Mouse (Mus musculus) myocyte (in vitro differentiated cells): ENCODE data around the gene Pcsk4.

ENCODE experiments used
- E2F4 ChIP-seq: IDR thresholded peaks from one replicate; pipeline ENCODE4 v1.6.1; 2011; ENCODE audit warnings: mild to moderate bottlenecking, control low read depth, moderate library complexity; ENCODE audit not compliant: insufficient read depth
- MAX ChIP-seq: IDR thresholded peaks from one replicate; pipeline ENCODE4 v1.6.1; 2011; ENCODE audit warnings: low read depth, mild to moderate bottlenecking, control low read depth
- MYOD1 ChIP-seq, 3 experiments: IDR thresholded peaks; one replicate each; pipeline ENCODE4 v1.6.1; 2011; ENCODE audit warnings: control low read depth in 2 of 3, low read depth in 2 of 3, mild to moderate bottlenecking in 2 of 3, moderate library complexity in 1 of 3; ENCODE audit not compliant: insufficient read length in 2 of 3, control insufficient read depth in 1 of 3
- POLR2A ChIP-seq: IDR thresholded peaks from one replicate; pipeline ENCODE4 v1.6.1; 2011; ENCODE audit warnings: low read depth, mild to moderate bottlenecking, control low read depth, moderate library complexity; ENCODE audit not compliant: insufficient read length
- POLR2AphosphoS2 ChIP-seq: IDR thresholded peaks from one replicate; pipeline ENCODE4 v1.6.1; 2011; ENCODE audit warnings: low read depth, control low read depth; ENCODE audit not compliant: insufficient read length
- SRF ChIP-seq: IDR thresholded peaks from one replicate; pipeline ENCODE4 v1.6.1; 2011; ENCODE audit warnings: low read depth; ENCODE audit not compliant: control insufficient read depth, insufficient read length
- TCF12 ChIP-seq: IDR thresholded peaks from one replicate; pipeline ENCODE4 v1.6.1; 2011; ENCODE audit warnings: mild to moderate bottlenecking, control low read depth; ENCODE audit not compliant: poor library complexity, insufficient read depth, severe bottlenecking

DNA sequence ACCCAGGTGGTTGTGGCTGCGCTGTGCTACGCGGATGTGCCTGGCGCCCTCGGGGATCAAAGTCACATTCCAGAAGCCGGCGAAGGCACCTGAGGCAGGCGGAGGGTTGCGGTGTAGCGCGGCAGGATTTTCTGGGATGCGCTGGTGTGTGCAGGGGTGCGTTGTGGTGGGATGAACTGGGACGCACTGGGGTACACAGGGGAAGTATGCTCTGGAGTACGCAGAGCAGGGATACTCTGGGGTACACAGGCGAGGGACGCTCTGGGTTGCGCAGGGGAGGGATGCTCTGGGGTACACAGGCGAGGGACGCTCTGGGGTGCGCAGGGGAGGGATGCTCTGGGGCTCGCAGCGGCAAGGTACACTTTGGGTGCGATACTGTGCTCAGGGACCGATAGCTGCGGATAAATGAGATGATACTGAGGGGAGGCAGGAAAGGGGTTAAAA is 13.0 kb upstream of the Pcsk4 start:
- TF ChIP-seq POLR2A, result no peak
- TF ChIP-seq TCF12, result no peak
- TF ChIP-seq MYOD1 (IDR thresholded peaks at IDR 0.05; ENCODE audit: control insufficient read depth in 1 of 3, insufficient read length in 2 of 3, low read depth in 2 of 3), result no peak
- no peak for TF ChIP-seq SRF
- peak; percentile 4 for TF ChIP-seq POLR2AphosphoS2
- no peak for TF ChIP-seq MAX
- TF ChIP-seq E2F4, result no peak
